ENCODE assay signal across 36 mouse cellular contexts in the genomic region with DNA sequence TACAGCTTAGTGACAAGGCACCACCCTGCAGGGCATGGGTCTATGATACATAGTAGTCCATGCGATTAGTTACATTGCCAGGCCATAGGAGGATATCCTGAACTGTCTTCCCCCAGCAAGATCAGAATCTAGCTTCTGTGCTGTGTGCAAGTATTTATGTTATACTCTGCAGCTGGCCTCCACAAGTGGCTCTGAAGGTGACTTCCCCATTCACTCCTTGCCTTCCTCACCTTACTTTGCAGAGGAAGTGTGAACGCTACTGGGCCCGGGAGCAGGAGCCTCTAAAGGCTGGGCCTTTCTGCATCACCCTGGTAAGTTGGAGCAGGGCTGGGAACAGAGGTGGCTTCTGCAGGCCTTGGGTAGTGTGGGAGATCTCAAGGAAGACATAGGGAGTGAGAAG. TPM values are rescaled to one million over a fixed set of nuclear protein-coding genes. Genes with fewer than 3 reads are reported as not detected.
DNase-seq lines count a peak whose midpoint lies in the region; ATAC-seq and TF ChIP-seq lines count a peak whose summit lies in the region.
"Had no signal": no experiment of that assay in that cellular context is flagged by ENCODE, and none has a peak within 500 bp of the region (broad histone marks: within the 10 kb centered on the region; RNA-seq: fewer than 3 reads in every experiment).

No protein-coding gene starts in this region.

- H3K4me3 ChIP-seq in lung, embryonic 15.5 days, result no peak overlapping the region
- H3K4me3 ChIP-seq in lung, postnatal 0 days (ENCODE audit: low read depth, low read length), result no peak overlapping the region
- H3K4me3 ChIP-seq in bone marrow macrophage, adult 2 months (ENCODE audit: insufficient read depth, low read length), result no peak overlapping the region
- H3K4me3 ChIP-seq in macrophage (ENCODE audit: inconsistent target), result no peak overlapping the region
- H3K4me3 ChIP-seq: embryonic facial prominence, embryonic 10.5 days; embryonic facial prominence, embryonic 15.5 days; forebrain, embryonic 12.5 days; heart, embryonic 13.5 days; limb, embryonic 10.5 days; limb, embryonic 15.5 days; neural tube, embryonic 15.5 days had no signal

- 43% methylated on average over 3 of the region's 3 CpGs for WGBS in lung, embryonic 15.5 days
- WGBS in lung, postnatal 0 days, result 24% methylated on average over 3 of the region's 3 CpGs
- 12% methylated on average over 3 of the region's 3 CpGs for WGBS in macrophage (ENCODE audit: missing documents)

- no peak for TF ChIP-seq CTCF in lung, postnatal 0 days (IDR thresholded peaks at IDR 0.05)
- TF ChIP-seq CTCF in bone marrow macrophage, adult 2 months (IDR thresholded peaks at IDR 0.05; ENCODE audit: low read depth, low read length), result no peak

- no peaks in the 10 kb centered on the region; the same call in 1 of the 2 replicates for H3K27me3 ChIP-seq in lung, embryonic 15.5 days
- H3K27me3 ChIP-seq in lung, postnatal 0 days (replicated peaks; ENCODE audit: insufficient read depth, low read length), result no peaks in the 10 kb centered on the region

- H3K9me3 ChIP-seq in lung, embryonic 15.5 days, result no peaks in the 10 kb centered on the region
- H3K9me3 ChIP-seq in lung, postnatal 0 days (ENCODE audit: low read length), result no peaks in the 10 kb centered on the region
- H3K9me3 ChIP-seq: embryonic facial prominence, embryonic 10.5 days; embryonic facial prominence, embryonic 15.5 days; forebrain, embryonic 12.5 days; heart, embryonic 13.5 days; limb, embryonic 10.5 days; limb, embryonic 15.5 days; neural tube, embryonic 15.5 days had no signal

- no peaks in the 10 kb centered on the region for H3K36me3 ChIP-seq in lung, embryonic 15.5 days
- H3K36me3 ChIP-seq in lung, postnatal 0 days (ENCODE audit: insufficient read depth, low read length), result no peaks in the 10 kb centered on the region
- H3K36me3 ChIP-seq in macrophage (ENCODE audit: inconsistent target), result 0 out of 2 replicates have a peak, but pooled peaks cover 5% of the 10 kb centered on the region
- H3K36me3 ChIP-seq: embryonic facial prominence, embryonic 10.5 days; embryonic facial prominence, embryonic 15.5 days; forebrain, embryonic 12.5 days; heart, embryonic 13.5 days; limb, embryonic 10.5 days; limb, embryonic 15.5 days; neural tube, embryonic 15.5 days had no signal

- no peak for TF ChIP-seq EP300 in lung, postnatal 0 days (IDR thresholded peaks at IDR 0.05)

- no peak overlapping the region for H3K9ac ChIP-seq in lung, embryonic 15.5 days
- no peak overlapping the region for H3K9ac ChIP-seq in lung, postnatal 0 days (replicated peaks; ENCODE audit: low read depth)
- H3K9ac ChIP-seq: embryonic facial prominence, embryonic 15.5 days; forebrain, embryonic 12.5 days; forebrain, postnatal 0 days; heart, embryonic 13.5 days; limb, embryonic 15.5 days; liver, embryonic 14.5 days; neural tube, embryonic 15.5 days had no signal

- peak overlapping the region; percentile 49 for H3K27ac ChIP-seq in lung, embryonic 15.5 days
- no peak overlapping the region for H3K27ac ChIP-seq in lung, postnatal 0 days (ENCODE audit: low read length)
- H3K27ac ChIP-seq in bone marrow macrophage, adult 2 months (ENCODE audit: insufficient read depth, low read depth, low read length), result peak overlapping the region; percentile 75
- peak overlapping the region; percentile 65 for H3K27ac ChIP-seq in macrophage
- H3K27ac ChIP-seq: embryonic facial prominence, embryonic 10.5 days; embryonic facial prominence, embryonic 15.5 days; forebrain, embryonic 12.5 days; heart, embryonic 13.5 days; kidney, postnatal 0 days; limb, embryonic 10.5 days; limb, embryonic 15.5 days; liver, embryonic 14.5 days; neural tube, embryonic 15.5 days had no signal

- DNase-seq in lung, postnatal 0 days (ENCODE audit: low spot score), result no peak
- DNase-seq in A20 (ENCODE audit: low read depth, low spot score), result peak; percentile 52
- no peak for DNase-seq in left cerebral cortex, postnatal 14 days (ENCODE audit: low spot score in 2 of 2)
- DNase-seq in cerebellum, adult 8-10 months, result no peak
- DNase-seq in retina, postnatal 1 day, result no peak
- DNase-seq: adrenal gland, postnatal 10 days; cerebellum, adult 11-12 months; cerebellum, postnatal 14 days; heart, postnatal 10 days; kidney, adult 8-10 months; kidney, postnatal 4 days; layer of hippocampus, postnatal 36 days; lung, postnatal 14 days; right cerebral cortex, postnatal 4 days; thymus, postnatal 4 days had no signal

- H3K4me1 ChIP-seq in lung, embryonic 15.5 days, result peaks cover 13% of the 10 kb centered on the region
- no peaks in the 10 kb centered on the region for H3K4me1 ChIP-seq in lung, postnatal 0 days (ENCODE audit: insufficient read depth, low read depth, low read length)
- peaks cover 58% of the 10 kb centered on the region for H3K4me1 ChIP-seq in bone marrow macrophage, adult 2 months (ENCODE audit: control insufficient read depth, insufficient read depth, low read length)

- H3K4me2 ChIP-seq in lung, embryonic 15.5 days, result no peak overlapping the region
- no peak overlapping the region for H3K4me2 ChIP-seq in lung, postnatal 0 days (replicated peaks; ENCODE audit: low read depth, low read length)
- H3K4me2 ChIP-seq: embryonic facial prominence, embryonic 15.5 days; forebrain, embryonic 12.5 days; heart, embryonic 13.5 days; limb, embryonic 15.5 days; neural tube, embryonic 15.5 days had no signal

- TF ChIP-seq POLR2A in bone marrow macrophage, adult 2 months (IDR thresholded peaks at IDR 0.05; ENCODE audit: borderline replicate concordance, low read depth, low read length), result no peak

- intact Hi-C loops in left cerebral cortex, postnatal 14 days (cut with DNase I), result no loop called here

- no peak for ATAC-seq in lung, embryonic 15.5 days (ENCODE audit: borderline replicate concordance, extremely low read depth, low FRiP score, low TSS enrichment)
- ATAC-seq in lung, postnatal 0 days, result no peak
- ATAC-seq: CD4-positive, CD25-positive, alpha-beta regulatory T cell, adult 4 months; intestine, embryonic 16.5 days had no signal

- peaks cover 17% of the 10 kb centered on the region; the same call in 1 of the 2 replicates for H3K79me2 ChIP-seq in macrophage (ENCODE audit: inconsistent target)

RNA-seq across cellular contexts. Expression of gene Ptpn18, which starts 8.5 kb away (rescaled TPM):
- 41.4 and 44.0 TPM in 2 replicates for polyA plus RNA-seq in lung, embryonic 15.5 days (2015; fragmentation: Nextera tagmentation; extraction: Ambion mirVana)
- polyA plus RNA-seq in lung, postnatal 0 days (2015; fragmentation: Nextera tagmentation; extraction: Ambion mirVana), result 36.0 and 39.8 TPM in 2 replicates
- polyA plus RNA-seq in bone marrow macrophage, adult 2 months (2012; ENCODE audit: insufficient read depth, insufficient read length, missing spikeins), result 145 and 150 TPM in 2 replicates
- 100 to 1,000 TPM in 1 of 26 experiments, 10 to 100 TPM in 19, 1 to 10 TPM in 6; 5.1 to 103 (median 27.0) TPM for total RNA-seq in macrophage (2018; cell fraction: chromatin; rRNA removed)
- 100 to 1,000 TPM; 104 to 196 (median 155) TPM for total RNA-seq in macrophage (2018; cell fraction: cytosol; rRNA removed)
- total RNA-seq in macrophage (2018; cell fraction: nucleus; rRNA removed), result 10 to 100 TPM; 15.2 to 72.0 (median 34.0) TPM
- polyA plus RNA-seq in macrophage (2018), result 43.6 to 172 TPM (median 169 TPM) in 3 replicates
- 1 to 10 TPM; 2.5 to 4.7 TPM for total RNA-seq in left cerebral cortex, postnatal 14 days (2021)

RNA-seq across cellular contexts. Expression of gene Imp4, which starts 28.4 kb away (rescaled TPM):
- polyA plus RNA-seq in lung, embryonic 15.5 days (2015; fragmentation: Nextera tagmentation; extraction: Ambion mirVana), result 80.1 and 82.4 TPM in 2 replicates
- polyA plus RNA-seq in lung, postnatal 0 days (2015; fragmentation: Nextera tagmentation; extraction: Ambion mirVana), result 39.9 and 41.6 TPM in 2 replicates
- polyA plus RNA-seq in bone marrow macrophage, adult 2 months (2012; ENCODE audit: insufficient read depth, insufficient read length, missing spikeins), result 35.3 and 40.9 TPM in 2 replicates
- total RNA-seq in macrophage (2018; cell fraction: chromatin; rRNA removed), result 10 to 100 TPM in 23 of 26 experiments, 1 to 10 TPM in 3; 8.6 to 34.8 (median 20.0) TPM
- total RNA-seq in macrophage (2018; cell fraction: cytosol; rRNA removed), result 10 to 100 TPM; 19.7 to 39.7 (median 30.6) TPM
- total RNA-seq in macrophage (2018; cell fraction: nucleus; rRNA removed), result 10 to 100 TPM; 12.2 to 31.7 (median 17.3) TPM
- 28.5 to 54.8 TPM (median 40.6 TPM) in 3 replicates for polyA plus RNA-seq in macrophage (2018)
- 10 to 100 TPM; 31.5 to 32.4 TPM for total RNA-seq in left cerebral cortex, postnatal 14 days (2021)

RNA-seq across cellular contexts. Expression of gene Ccdc115, which starts 28.6 kb away (rescaled TPM):
- 54.2 and 55.2 TPM in 2 replicates for polyA plus RNA-seq in lung, embryonic 15.5 days (2015; fragmentation: Nextera tagmentation; extraction: Ambion mirVana)
- 30.6 and 31.4 TPM in 2 replicates for polyA plus RNA-seq in lung, postnatal 0 days (2015; fragmentation: Nextera tagmentation; extraction: Ambion mirVana)
- polyA plus RNA-seq in bone marrow macrophage, adult 2 months (2012; ENCODE audit: insufficient read depth, insufficient read length, missing spikeins), result 44.1 and 44.5 TPM in 2 replicates
- 10 to 100 TPM in 17 of 26 experiments, 1 to 10 TPM in 9; 3.7 to 37.4 (median 15.7) TPM for total RNA-seq in macrophage (2018; cell fraction: chromatin; rRNA removed)
- 10 to 100 TPM; 16.6 to 50.3 (median 38.0) TPM for total RNA-seq in macrophage (2018; cell fraction: cytosol; rRNA removed)
- 10 to 100 TPM in 22 of 26 experiments, 1 to 10 TPM in 4; 8.3 to 41.2 (median 16.2) TPM for total RNA-seq in macrophage (2018; cell fraction: nucleus; rRNA removed)
- polyA plus RNA-seq in macrophage (2018), result 47.2 to 87.1 TPM (median 69.5 TPM) in 3 replicates
- total RNA-seq in left cerebral cortex, postnatal 14 days (2021), result 10 to 100 TPM; 16.7 to 18.7 TPM

RNA-seq across cellular contexts. Expression of gene Prss39, which starts 30.2 kb away (rescaled TPM):
- polyA plus RNA-seq in lung, embryonic 15.5 days (2015; fragmentation: Nextera tagmentation; extraction: Ambion mirVana), result not detected in 2 replicates
- not detected in 2 replicates for polyA plus RNA-seq in lung, postnatal 0 days (2015; fragmentation: Nextera tagmentation; extraction: Ambion mirVana)
- polyA plus RNA-seq in bone marrow macrophage, adult 2 months (2012; ENCODE audit: insufficient read depth, insufficient read length, missing spikeins), result not detected in 2 replicates
- total RNA-seq in macrophage (2018; cell fraction: chromatin; rRNA removed), result under 1 TPM in 4 of 26 experiments, not detected in 22; 0.59 to 0.79 (median 0.71) TPM
- under 1 TPM in 1 of 26 experiments, not detected in 25; 0.10 TPM for total RNA-seq in macrophage (2018; cell fraction: cytosol; rRNA removed)
- total RNA-seq in macrophage (2018; cell fraction: nucleus; rRNA removed), result under 1 TPM in 3 of 26 experiments, not detected in 23; 0.56 to 0.65 (median 0.59) TPM
- not detected in 3 replicates for polyA plus RNA-seq in macrophage (2018)
- not detected for total RNA-seq in left cerebral cortex, postnatal 14 days (2021)
- total RNA-seq: adrenal gland, postnatal 10 days; forebrain, postnatal 0 days; gastrocnemius, adult 8-10 months; gastrocnemius, postnatal 4 days; heart, postnatal 10 days; layer of hippocampus, adult 8-10 months; layer of hippocampus, postnatal 36 days had no signal
- polyA plus RNA-seq: CD4-positive, CD25-positive, alpha-beta regulatory T cell, adult 4 months; embryonic facial prominence, embryonic 10.5 days; embryonic facial prominence, embryonic 15.5 days; forebrain, embryonic 12.5 days; forebrain, postnatal 0 days; heart, embryonic 13.5 days; hindbrain, embryonic 11.5 days; intestine, embryonic 16.5 days; kidney, postnatal 0 days; limb, embryonic 10.5 days; limb, embryonic 15.5 days; liver, embryonic 14.5 days; neural tube, embryonic 15.5 days; stomach, embryonic 14.5 days; thymus, postnatal 0 days had no signal
